Comparison of ENCODE assay signal across 8 mouse cellular contexts in genomic region chr2:164911086-164912048, GRCm38 (mm10). TPM values are rescaled to one million over a fixed set of nuclear protein-coding genes. Genes with fewer than 3 reads are reported as not detected.
A peak's percentile ranks its signal among the peaks of the same experiment; 100 is the strongest.
DNase-seq lines count a peak whose midpoint lies in the region; ATAC-seq and TF ChIP-seq lines count a peak whose summit lies in the region.

Zfp335 (minus strand) TSS chr2:164911757.

- peak within 1 kb of the TSS; percentile 100 for H3K27ac ChIP-seq in hindbrain, embryonic 10.5 days
- H3K27ac ChIP-seq in lung, postnatal 0 days (ENCODE audit: low read length) = peak within 1 kb of the TSS; percentile 97

- H3K4me1 ChIP-seq in hindbrain, embryonic 10.5 days (replicated peaks) = peaks cover 33% of the 10 kb centered on the region
- peaks cover 9% of the 10 kb centered on the region; the same call in 1 of the 2 replicates for H3K4me1 ChIP-seq in lung, postnatal 0 days (ENCODE audit: insufficient read depth, low read depth, low read length)

- no peaks in the 10 kb centered on the region for H3K27me3 ChIP-seq in hindbrain, embryonic 10.5 days (ENCODE audit: insufficient read depth, poor library complexity, severe bottlenecking)
- no peaks in the 10 kb centered on the region for H3K27me3 ChIP-seq in lung, postnatal 0 days (replicated peaks; ENCODE audit: insufficient read depth, low read length)

- peaks cover 46% of the 10 kb centered on the region for H3K36me3 ChIP-seq in hindbrain, embryonic 10.5 days
- peaks cover 28% of the 10 kb centered on the region for H3K36me3 ChIP-seq in lung, postnatal 0 days (ENCODE audit: insufficient read depth, low read length)

- peak; percentile 65 for TF ChIP-seq CTCF in lung, postnatal 0 days (IDR thresholded peaks at IDR 0.05)

- peak within 1 kb of the TSS; percentile 76 for H3K4me2 ChIP-seq in lung, postnatal 0 days (replicated peaks; ENCODE audit: low read depth, low read length)

- H3K9me3 ChIP-seq in hindbrain, embryonic 10.5 days = peaks cover 3% of the 10 kb centered on the region
- no peaks in the 10 kb centered on the region for H3K9me3 ChIP-seq in lung, postnatal 0 days (ENCODE audit: low read length)

- peak; percentile 87 for TF ChIP-seq EP300 in lung, postnatal 0 days (IDR thresholded peaks at IDR 0.05)

- peak within 1 kb of the TSS; percentile 83 for H3K9ac ChIP-seq in lung, postnatal 0 days (replicated peaks; ENCODE audit: low read depth)

- peak; percentile 76 for ATAC-seq in frontal cortex, adult (ENCODE audit: low TSS enrichment)
- ATAC-seq in lung, postnatal 0 days = peak; percentile 89

- peak within 1 kb of the TSS; percentile 73 for H3K4me3 ChIP-seq in hindbrain, embryonic 10.5 days
- H3K4me3 ChIP-seq in lung, postnatal 0 days (ENCODE audit: low read depth, low read length) = peak within 1 kb of the TSS; percentile 81

- peak; percentile 74 for DNase-seq in MEL-GATA-1-ER (ENCODE audit: extremely low read depth, low read depth)
- DNase-seq in cerebellum, adult 8-10 months = peak; percentile 96
- DNase-seq in hindbrain, embryonic 10.5 days (ENCODE audit: low spot score) = peak; percentile 94
- DNase-seq in layer of hippocampus, adult 9-11 months = peak; percentile 95
- peak; percentile 96 for DNase-seq in lung, postnatal 0 days (ENCODE audit: low spot score)
- DNase-seq in ovary, postnatal 14 days (ENCODE audit: low spot score) = peak; percentile 90
- DNase-seq in thymus, postnatal 14 days = peak; percentile 93

- under 1% methylated on average over 91 of the region's 91 CpGs for WGBS in hindbrain, embryonic 10.5 days
- WGBS in lung, postnatal 0 days = 2% methylated on average over 71 of the region's 91 CpGs

RNA-seq across cellular contexts. Expression of gene Zfp335, which starts in this region (rescaled TPM):
- polyA plus RNA-seq in hindbrain, embryonic 10.5 days (2016; fragmentation: Nextera tagmentation; extraction: Ambion mirVana) = 15.3 and 18.4 TPM in 2 replicates
- 5.0 and 5.2 TPM in 2 replicates for polyA plus RNA-seq in lung, postnatal 0 days (2015; fragmentation: Nextera tagmentation; extraction: Ambion mirVana)

Comparison
In these comparisons a context has a peak if more than half of its experiments do, and no peak if none do; other contexts are left out.
1. Peak in every context shown above with its lines: DNase-seq, ATAC-seq, H3K4me3 ChIP-seq and H3K27ac ChIP-seq.